Mouse (Mus musculus) midbrain, embryonic 13.5 days (tissue): Measurements from ENCODE around the gene Ifnlr1. TPM values are rescaled to one million over a fixed set of nuclear protein-coding genes. Genes with fewer than 3 reads are reported as not detected.

Experiments used
- ATAC-seq: fragments of 200-750 bp; cut with Nextera tagmentation; 2 replicates; pipeline ENCODE4 v1.8.0; 2017; ENCODE audit warnings: mild to moderate bottlenecking, moderate TSS enrichment, moderate library complexity
- H3K27ac ChIP-seq: fragments of 300-500 bp; sonication (generic); 2 replicates; pipeline ENCODE4 v1.5.1; 2015; ENCODE audit warnings: inconsistent platforms, mild to moderate bottlenecking, moderate library complexity
- H3K27me3 ChIP-seq: fragments of 300-500 bp; sonication (generic); 2 replicates; pipeline ENCODE4 v1.6.1; 2015; ENCODE audit warnings: mild to moderate bottlenecking, inconsistent platforms
- H3K36me3 ChIP-seq: fragments of 300-500 bp; sonication (generic); 2 replicates; pipeline ENCODE4 v1.6.1; 2015; ENCODE audit warnings: mild to moderate bottlenecking, inconsistent platforms
- H3K4me1 ChIP-seq: fragments of 300-500 bp; sonication (generic); replicated peaks from 2 replicates; pipeline ENCODE4 v1.6.1; 2015; ENCODE audit warnings: inconsistent platforms
- H3K4me2 ChIP-seq: fragments of 300-500 bp; sonication (generic); replicated peaks from 2 replicates; pipeline ENCODE4 v1.6.1; 2015; ENCODE audit warnings: moderate library complexity, mild to moderate bottlenecking, inconsistent platforms
- H3K4me3 ChIP-seq: fragments of 300-500 bp; sonication (generic); replicated peaks from 2 replicates; pipeline ENCODE4 v1.5.1; 2015; ENCODE audit warnings: mild to moderate bottlenecking, inconsistent platforms
- H3K9ac ChIP-seq: fragments of 300-500 bp; sonication (generic); replicated peaks from 2 replicates; pipeline ENCODE4 v1.6.1; 2015; ENCODE audit warnings: mild to moderate bottlenecking, inconsistent platforms
- H3K9me3 ChIP-seq: fragments of 300-500 bp; sonication (generic); 2 replicates; pipeline ENCODE4 v1.6.1; 2016; ENCODE audit warnings: mild to moderate bottlenecking, inconsistent platforms
- WGBS: fragments of 180-500 bp; shearing (Covaris S2); methylation state at CpG from one replicate; pipeline ENCODE4 v1.1.7; 2015; 5-methylcytosine and 5-hydroxymethylcytosine counted together
- polyA plus RNA-seq: library from polyadenylated mRNA; unstranded; fragments of >200 nt; fragmentation: Nextera tagmentation; extraction: Ambion mirVana; gene quantifications from 2 replicates; pipeline ENCODE4 v1.2.1, GENCODE M21; 2015

Gene Ifnlr1
- polyA plus RNA-seq, 1 experiment from 2014 or later, result 0.16 TPM

DNA sequence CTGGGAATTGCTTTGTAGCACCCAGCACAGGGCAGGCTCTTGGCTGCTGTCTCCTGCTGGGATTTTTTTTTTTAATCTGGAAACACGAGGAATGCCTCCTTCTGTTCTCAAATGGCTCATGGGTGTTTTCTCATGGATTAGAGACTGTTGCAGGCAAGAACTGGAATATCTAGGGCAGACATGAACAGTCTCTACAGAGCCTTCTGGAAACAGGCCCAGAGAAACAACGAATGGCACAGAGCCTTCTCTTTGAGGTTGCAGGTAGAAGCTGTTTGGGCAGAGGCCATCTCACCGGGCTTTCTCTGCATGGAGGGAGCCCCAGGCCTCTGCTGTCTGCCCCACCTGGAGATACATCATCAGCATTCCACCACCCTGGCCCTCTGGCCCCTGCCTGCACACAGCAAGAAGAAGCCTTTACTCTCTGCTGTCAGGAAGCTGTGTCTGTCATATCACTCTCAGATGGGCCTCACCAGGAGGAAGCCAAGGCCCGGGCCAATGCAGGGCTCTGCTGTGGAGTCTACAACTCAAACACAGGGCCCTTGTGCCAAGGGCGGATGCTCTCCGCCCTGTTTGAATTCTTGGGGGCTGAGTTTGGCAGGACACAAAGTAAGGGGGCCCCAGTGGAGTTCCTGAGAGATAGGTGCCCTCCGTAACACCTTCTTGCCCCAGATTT is 66.2 kb downstream of the Ifnlr1 start:
- no peak for ATAC-seq
- Histone ChIP-seq H3K27ac (no peak overlapping the region), H3K4me3 (no peak overlapping the region), H3K4me2 (no peak overlapping the region), H3K9ac (no peak overlapping the region), H3K4me1 (no peaks in the 10 kb centered on the region), H3K27me3 (no peaks in the 10 kb centered on the region), H3K36me3 (no peaks in the 10 kb centered on the region), H3K9me3 (peaks cover 3% of the 10 kb centered on the region; the same call in 1 of the 2 replicates)
- 91% methylated on average over 7 of the region's 7 CpGs for WGBS

DNA sequence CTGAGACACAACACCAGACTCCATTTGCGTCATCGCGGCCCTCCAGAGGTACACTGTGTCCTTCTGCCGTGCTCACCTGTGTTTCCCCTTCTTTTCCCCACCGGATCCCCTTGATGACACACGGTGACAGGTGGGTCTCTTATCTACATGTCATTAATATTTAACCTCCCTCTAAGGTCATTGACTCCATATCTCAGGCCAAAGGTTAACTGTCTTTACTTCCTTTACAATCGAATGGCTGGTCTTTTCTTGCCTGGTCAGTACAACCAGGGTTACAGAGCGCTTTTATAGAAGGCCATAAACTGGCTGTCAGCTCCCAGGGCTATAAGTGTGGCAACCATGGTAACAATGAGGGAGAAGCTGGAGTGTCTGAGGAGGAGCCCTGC is 66.7 kb downstream of the Ifnlr1 start:
- H3K27me3 ChIP-seq, result no peaks in the 10 kb centered on the region
- no peak for ATAC-seq
- H3K4me2 ChIP-seq, result no peak overlapping the region
- H3K9me3 ChIP-seq, result peaks cover 3% of the 10 kb centered on the region; the same call in 1 of the 2 replicates
- H3K27ac ChIP-seq, result no peak overlapping the region
- no peaks in the 10 kb centered on the region for H3K4me1 ChIP-seq
- WGBS, result 91% methylated on average over 8 of the region's 8 CpGs
- H3K9ac ChIP-seq, result no peak overlapping the region
- H3K36me3 ChIP-seq, result no peaks in the 10 kb centered on the region
- no peak overlapping the region for H3K4me3 ChIP-seq

Other genes starting within 250 kb of the Ifnlr1 start
- 0.93 and 1.3 TPM in 2 replicates for gene Stpg1, start 191.5 kb upstream of the Ifnlr1 start, polyA plus RNA-seq
- gene Nipal3, start 191.2 kb upstream of the Ifnlr1 start, polyA plus RNA-seq, result 6.8 and 7.5 TPM in 2 replicates
- gene Grhl3, start 112.7 kb upstream of the Ifnlr1 start, polyA plus RNA-seq, result 2.1 and 2.8 TPM in 2 replicates
- not detected in 2 replicates for gene Il22ra1, start 41.9 kb downstream of the Ifnlr1 start, polyA plus RNA-seq
- 0.13 and 0.15 TPM in 2 replicates for gene Myom3, start 73.4 kb downstream of the Ifnlr1 start, polyA plus RNA-seq
- 267 and 285 TPM in 2 replicates for gene Srsf10, start 169.5 kb downstream of the Ifnlr1 start, polyA plus RNA-seq
- 144 TPM in 2 replicates for gene Pnrc2, start 187.6 kb downstream of the Ifnlr1 start, polyA plus RNA-seq
- 0.12 and 0.16 TPM in 2 replicates for gene Cnr2, start 209.1 kb downstream of the Ifnlr1 start, polyA plus RNA-seq
- gene Fuca1, start 234.4 kb downstream of the Ifnlr1 start, polyA plus RNA-seq, result 49.5 and 52.9 TPM in 2 replicates